Mouse (Mus musculus) neutrophil, adult 5-6 weeks (primary cell): ENCODE results near the gene Fam47e. TPM values are rescaled to one million over a fixed set of nuclear protein-coding genes. Genes with fewer than 3 reads are reported as not detected.

ENCODE experiments used
- ATAC-seq: fragments of 151-379, 151-347 bp; 2 replicates; pipeline ENCODE4 v1.8.0; 2017; ENCODE audit warnings: mild to moderate bottlenecking, moderate TSS enrichment; ENCODE audit not compliant: insufficient number of reproducible peaks, poor library complexity, low FRiP score, severe bottlenecking; ENCODE audit errors: extremely low read depth
- total RNA-seq: library from RNA; stranded (forward); fragments of 200-1000 nt; gene quantifications from 2 replicates; pipeline ENCODE4 v1.2.3, GENCODE M21; 2017

Fam47e gene
- total RNA-seq, 1 experiment from 2014 or later: not detected

DNA sequence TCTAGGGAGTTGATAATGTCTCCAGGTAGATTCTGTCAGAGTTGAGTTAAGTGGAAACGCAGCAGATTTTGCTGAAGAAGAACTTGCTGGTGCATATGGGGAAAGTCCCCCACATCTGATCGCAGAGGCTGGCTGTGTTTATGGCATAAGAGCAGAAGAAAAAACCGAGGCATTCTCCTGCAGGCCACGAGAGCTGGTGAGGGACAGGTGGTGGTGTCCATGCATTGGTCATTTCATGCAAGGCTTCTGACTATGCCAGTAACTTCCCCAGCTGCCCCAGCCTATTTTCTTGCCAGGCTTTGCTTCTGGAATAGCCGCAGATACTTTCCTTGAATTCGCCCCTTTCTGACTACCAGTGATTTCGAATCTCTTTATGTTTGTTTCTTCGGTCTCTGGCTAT is 42.0 kb downstream of the Fam47e start:
- ATAC-seq: no peak

DNA sequence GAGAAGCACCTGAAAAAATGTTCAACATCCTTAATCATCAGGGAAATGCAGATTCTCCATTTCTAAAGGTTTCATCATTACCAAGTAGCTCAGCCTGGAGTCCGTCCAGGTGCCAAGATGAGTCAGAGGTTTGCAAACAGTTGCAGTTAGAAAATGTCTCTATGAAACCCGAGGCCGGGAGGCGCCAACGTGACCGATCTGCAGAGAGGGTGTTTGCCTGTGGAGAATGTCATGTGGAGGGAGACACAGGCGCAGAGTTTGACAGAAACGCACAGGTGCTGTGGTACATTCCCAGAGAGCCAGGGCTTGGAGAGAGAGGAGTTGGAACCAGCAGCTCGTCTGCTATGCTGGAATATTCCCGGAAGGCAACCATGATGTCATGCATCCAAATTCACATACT is 44.2 kb downstream of the Fam47e start:
- ATAC-seq: no peak

- 0 out of 2 replicates have a peak, but pooled peaks have one; percentile 16 for ATAC-seq
Observed at GRCm38 (mm10) chr5:92602691-92603690, 48.1 kb downstream of the Fam47e start, which contains the start of gene Stbd1. TSS of gene Stbd1 (plus strand) at chr5:92603041.

- ATAC-seq: no peak
Observed at GRCm38 (mm10) chr5:92604452-92605247, 49.8 kb downstream of the Fam47e start.

GRCm38 (mm10) chr5:92607492-92608229 is 52.8 kb downstream of the Fam47e start:
- ATAC-seq: no peak

GRCm38 (mm10) chr5:92612756-92613155 is 57.9 kb downstream of the Fam47e start:
- ATAC-seq: no peak

DNA sequence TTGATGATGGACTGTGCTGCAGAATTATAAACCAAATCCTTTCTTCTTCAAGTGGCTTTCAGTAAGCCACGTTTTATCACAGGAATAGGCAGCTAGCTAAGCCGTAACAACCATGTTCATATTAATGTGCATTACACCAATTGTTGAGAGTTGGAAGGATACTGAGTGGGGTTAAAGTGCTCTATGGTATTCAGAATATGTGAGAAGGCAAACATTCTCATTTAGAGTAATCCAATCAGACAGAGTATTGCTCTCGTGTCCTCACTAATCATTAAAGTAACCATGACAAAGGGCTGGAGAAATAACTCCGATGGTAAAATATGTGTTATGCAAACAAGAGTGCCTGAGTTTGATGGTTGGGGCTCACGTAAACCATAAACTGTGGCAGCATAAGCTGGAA is 67.0 kb downstream of the Fam47e start:
- ATAC-seq: no peak

GRCm38 (mm10) chr5:92627896-92628295 is 73.0 kb downstream of the Fam47e start:
- no peak for ATAC-seq

- ATAC-seq: no peak
Observed at GRCm38 (mm10) chr5:92633526-92633925, 78.7 kb downstream of the Fam47e start.

- no peak for ATAC-seq
Observed at GRCm38 (mm10) chr5:92634916-92635315, 80.0 kb downstream of the Fam47e start.

DNA sequence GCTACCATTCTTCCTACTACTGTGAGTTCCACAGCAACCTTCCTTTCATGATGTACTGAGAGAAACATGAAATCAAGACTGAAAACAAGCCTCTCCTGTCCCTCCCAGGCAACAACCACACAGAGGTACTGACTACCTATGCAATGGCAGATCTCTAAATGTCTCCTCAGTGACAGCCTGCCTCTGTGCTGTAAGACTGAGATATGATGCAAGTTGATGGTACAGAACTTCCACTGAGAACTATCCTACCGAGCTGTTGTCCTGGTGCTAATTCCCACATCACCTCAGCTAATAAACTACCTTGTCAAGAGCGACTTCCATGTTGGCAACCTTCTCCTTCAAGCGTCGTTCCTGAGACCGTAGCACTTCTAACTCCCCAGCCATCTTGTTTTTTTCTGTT is 81.0 kb downstream of the Fam47e start:
- no peak for ATAC-seq

DNA sequence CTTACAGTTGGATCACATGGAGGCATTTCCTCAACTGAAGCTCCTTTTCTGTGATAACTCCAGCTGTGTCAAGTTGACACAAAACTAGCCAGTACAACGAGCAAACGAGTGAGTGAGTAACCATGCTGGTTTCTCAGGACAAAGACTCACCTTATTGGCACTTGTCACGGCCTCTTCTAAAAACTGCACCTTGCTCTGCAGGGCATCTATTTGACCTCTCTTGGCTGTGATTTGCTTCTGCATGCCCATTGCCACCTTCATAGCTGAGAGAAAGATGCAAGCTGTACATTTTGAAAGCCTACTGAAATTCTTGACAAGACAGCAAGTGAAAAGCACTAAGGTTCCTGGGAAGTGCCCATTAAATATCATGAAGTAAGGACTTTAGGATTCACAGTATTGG is 86.0 kb downstream of the Fam47e start:
- no peak for ATAC-seq

Other genes with a start within 250 kb of the Fam47e start
- gene Sdad1, start 244.6 kb upstream of the Fam47e start, total RNA-seq: 41.9 and 50.0 TPM in 2 replicates
- 0.12 TPM in 2 replicates for gene Cxcl9, start 227.0 kb upstream of the Fam47e start, total RNA-seq
- gene Art3, start 223.2 kb upstream of the Fam47e start, total RNA-seq: 0.49 TPM in 1 of 2 replicates, not detected in the other
- gene Cxcl10, start 206.2 kb upstream of the Fam47e start, total RNA-seq: 2.6 and 6.2 TPM in 2 replicates
- 42.7 and 43.7 TPM in 2 replicates for gene Nup54, start 119.8 kb upstream of the Fam47e start, total RNA-seq
- gene Scarb2, start 48.2 kb upstream of the Fam47e start, total RNA-seq: 63.6 and 64.9 TPM in 2 replicates
- 0.37 and 0.47 TPM in 2 replicates for gene Stbd1, start 48.0 kb downstream of the Fam47e start, total RNA-seq
- gene Ccdc158, start 120.2 kb downstream of the Fam47e start, total RNA-seq: 0.47 TPM in 1 of 2 replicates, not detected in the other
- gene Shroom3, start 128.4 kb downstream of the Fam47e start, total RNA-seq: not detected in 2 replicates